Mouse (Mus musculus): ENCODE data around the gene Ilf3.

The Ilf3 gene

GRCm38 (mm10) chr9:21438219-21438618 lies 70.5 kb downstream of the Ilf3 start:
- DNase-seq (ENCODE audit: low read depth, low spot score), result no peak

DNA sequence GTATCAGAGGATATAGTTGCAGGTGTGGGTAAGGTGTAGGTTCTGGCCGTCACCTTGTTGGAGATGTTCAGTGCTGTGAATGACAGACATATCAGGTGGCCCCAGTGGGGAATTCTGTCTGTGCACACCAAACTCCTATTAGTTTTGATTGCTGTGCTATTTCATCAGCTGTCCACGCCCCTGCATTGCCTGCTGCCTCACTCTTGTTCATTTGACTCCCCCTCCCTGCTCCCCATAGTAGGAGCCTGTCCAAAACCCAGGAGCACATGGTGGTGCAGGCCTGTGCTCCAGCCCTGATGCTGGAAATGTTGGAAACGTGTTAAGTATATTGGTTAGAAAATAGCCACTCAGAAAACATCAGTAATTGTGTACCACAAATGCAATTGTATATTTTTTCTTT lies 71.8 kb downstream of the Ilf3 start:
- DNase-seq (ENCODE audit: low read depth, low spot score), result no peak

DNA sequence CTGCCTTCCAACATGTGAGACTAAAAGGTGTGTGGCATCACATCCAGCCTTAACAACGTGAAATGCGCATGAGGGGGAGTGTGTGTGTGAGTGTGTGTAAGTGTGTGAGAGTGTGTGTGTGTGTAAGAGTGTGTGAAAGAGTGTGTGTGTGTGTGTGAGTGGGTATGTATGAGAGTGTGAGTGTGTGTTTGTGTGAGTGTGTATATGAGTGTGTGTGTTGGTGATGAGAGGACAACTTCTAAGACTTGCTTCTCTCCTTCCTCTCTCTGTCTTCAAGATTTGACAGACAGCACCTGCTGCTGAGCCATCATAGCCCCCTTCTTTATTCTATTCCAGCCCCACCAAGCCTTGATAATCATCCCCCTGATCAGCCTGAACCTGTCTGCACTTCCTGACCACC lies 72.2 kb downstream of the Ilf3 start:
- no peak for DNase-seq (ENCODE audit: low read depth, low spot score)

DNA sequence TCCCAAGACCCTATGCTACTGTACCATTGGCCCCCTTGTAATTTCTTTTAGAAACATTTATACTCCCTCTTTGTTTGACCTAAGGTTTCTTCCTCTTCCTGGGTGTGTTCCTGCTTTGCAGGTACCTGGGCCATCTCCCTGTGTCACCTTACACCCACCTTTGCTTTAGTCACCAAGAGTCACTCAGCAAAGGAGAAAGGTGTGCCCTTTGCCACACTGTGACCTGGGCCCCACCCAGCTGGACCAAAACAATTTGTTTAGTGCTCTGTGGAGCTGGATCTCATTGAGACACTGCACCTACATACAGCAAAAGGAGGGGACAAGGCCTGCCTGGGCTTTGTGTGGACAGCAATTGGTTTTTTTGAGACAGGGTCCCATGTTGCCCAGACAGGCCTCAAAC lies 72.7 kb downstream of the Ilf3 start:
- no peak for DNase-seq (ENCODE audit: low read depth, low spot score)

- DNase-seq (ENCODE audit: low read depth, low spot score), result no peak
These were observed 76.2 kb downstream of the Ilf3 start for GRCm38 (mm10) chr9:21443853-21444252.

DNA sequence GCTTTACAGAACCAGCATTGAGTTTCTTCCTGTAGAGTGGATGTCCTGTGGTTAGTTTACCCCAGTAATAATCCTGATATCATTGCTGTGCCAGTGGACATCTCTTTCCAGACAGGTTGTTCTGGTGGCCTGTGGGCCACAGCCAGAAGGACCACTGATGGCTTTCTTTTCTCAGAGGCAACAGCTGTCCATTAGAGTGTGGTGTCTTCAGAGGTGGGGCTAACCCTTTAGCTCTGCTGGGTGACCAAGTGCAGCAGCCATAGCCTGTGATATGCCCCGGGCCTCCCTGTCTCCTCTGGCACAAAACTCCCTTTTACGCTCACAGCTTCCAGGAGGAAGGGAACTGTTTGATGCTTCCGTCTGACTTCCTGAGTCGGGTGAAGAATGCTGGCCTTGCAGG lies 76.9 kb downstream of the Ilf3 start:
- DNase-seq (ENCODE audit: low read depth, low spot score), result no peak

- no peak for DNase-seq (ENCODE audit: low read depth, low spot score)
These were observed 77.5 kb downstream of the Ilf3 start for GRCm38 (mm10) chr9:21445081-21445744.

DNA sequence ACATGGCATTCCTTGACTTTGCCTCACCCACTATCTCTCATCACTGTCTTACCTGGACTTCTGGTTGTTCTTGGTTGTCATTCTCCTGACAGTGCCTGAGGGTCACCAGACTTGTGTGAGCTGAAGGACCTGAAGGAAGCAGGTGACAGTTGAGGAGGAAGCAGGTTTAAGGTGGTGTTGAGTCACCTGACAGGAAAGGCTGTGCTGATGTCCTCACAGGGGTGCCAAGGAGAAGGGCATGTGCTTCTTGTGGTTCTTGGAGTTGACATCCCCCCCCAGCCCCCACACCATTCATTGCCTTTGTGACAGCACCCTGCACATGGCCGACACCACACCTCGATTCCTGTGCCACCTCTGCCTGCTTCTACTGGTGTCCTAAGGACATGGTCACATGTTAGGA lies 80.1 kb downstream of the Ilf3 start:
- no peak for DNase-seq (ENCODE audit: low read depth, low spot score)

DNA sequence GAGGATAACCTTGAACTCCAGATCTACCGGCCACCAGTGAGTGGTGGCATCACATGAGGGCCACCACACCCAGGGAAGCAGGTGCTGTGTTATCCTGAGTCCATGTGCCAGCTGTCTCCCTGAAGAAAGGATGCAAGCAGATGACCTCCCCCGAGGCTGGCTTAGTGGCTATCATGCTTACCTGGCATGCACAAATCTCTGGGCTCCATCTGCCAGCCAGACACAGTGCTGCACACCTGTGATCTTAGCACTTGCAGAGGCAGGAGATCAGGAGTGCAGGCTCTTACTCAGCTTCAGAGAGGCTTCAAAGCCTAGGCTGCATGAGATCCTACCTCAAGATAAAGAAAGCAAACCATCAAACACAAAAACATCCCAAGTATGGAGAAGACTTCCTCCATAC lies 82.0 kb downstream of the Ilf3 start:
- no peak for DNase-seq (ENCODE audit: low read depth, low spot score)

- no peak for DNase-seq (ENCODE audit: low read depth, low spot score)
These were observed 82.6 kb downstream of the Ilf3 start for GRCm38 (mm10) chr9:21450270-21450669.

DNA sequence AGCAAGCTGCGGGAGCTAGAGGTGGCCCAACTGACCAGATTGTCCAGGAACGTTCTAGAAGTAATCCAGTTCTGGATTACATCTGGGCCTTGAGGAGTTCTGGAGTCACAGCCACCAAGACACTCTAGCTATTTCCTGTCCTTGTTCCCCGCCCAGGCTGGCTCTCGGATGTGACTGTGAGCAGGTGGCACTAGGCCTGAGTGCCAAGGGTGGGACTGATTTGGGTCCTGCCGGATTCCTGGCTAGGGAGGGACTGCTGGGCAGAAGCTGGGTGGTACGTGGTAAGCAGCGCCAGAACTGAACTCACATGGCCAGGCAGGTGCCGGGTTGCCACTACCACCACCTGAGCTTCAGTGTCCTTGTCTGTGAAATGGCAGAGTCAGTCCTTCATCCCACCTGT lies 83.7 kb downstream of the Ilf3 start:
- DNase-seq (ENCODE audit: low read depth, low spot score), result no peak

GRCm38 (mm10) chr9:21451870-21452269 lies 84.2 kb downstream of the Ilf3 start:
- no peak for DNase-seq (ENCODE audit: low read depth, low spot score)

GRCm38 (mm10) chr9:21453003-21453402 lies 85.3 kb downstream of the Ilf3 start:
- no peak for DNase-seq (ENCODE audit: low read depth, low spot score)

GRCm38 (mm10) chr9:21453459-21453858 lies 85.8 kb downstream of the Ilf3 start:
- no peak for DNase-seq (ENCODE audit: low read depth, low spot score)

GRCm38 (mm10) chr9:21454556-21454955 lies 86.9 kb downstream of the Ilf3 start:
- DNase-seq (ENCODE audit: low read depth, low spot score), result no peak

Measured in A20 (cell line).